Mouse (Mus musculus): ENCODE data around the gene Arl15.
A peak's percentile ranks its signal among the peaks of the same experiment; 100 is the strongest.

Arl15 gene

DNA sequence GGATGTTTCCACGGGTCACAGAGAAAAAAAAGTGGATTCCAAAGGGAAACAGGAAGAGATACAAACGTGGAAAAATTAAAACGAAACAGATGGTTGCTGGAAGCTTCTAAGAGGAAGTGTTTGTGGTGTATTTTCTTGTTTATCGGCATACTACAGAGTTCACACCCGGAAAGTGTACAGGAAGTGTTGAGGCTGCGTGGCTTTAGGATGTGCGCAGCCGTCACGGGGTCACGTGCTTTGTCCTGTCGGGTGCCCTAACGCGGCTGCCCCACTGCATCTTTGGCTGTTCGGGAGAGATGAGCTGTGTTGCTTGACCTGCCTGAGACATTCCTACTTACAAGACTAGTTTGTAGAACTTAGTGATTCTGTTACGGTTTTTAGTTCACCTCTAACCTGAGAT, 76.1 kb downstream of the Arl15 start:
- DNase-seq (ENCODE audit: low spot score in 2 of 2) = no peak

GRCm38 (mm10) chr13:113871853-113872252, 77.5 kb downstream of the Arl15 start:
- DNase-seq (ENCODE audit: low spot score in 2 of 2) = no peak

- no peak for DNase-seq (ENCODE audit: low spot score in 2 of 2)
These were observed 81.4 kb downstream of the Arl15 start for GRCm38 (mm10) chr13:113875724-113876123.

DNA sequence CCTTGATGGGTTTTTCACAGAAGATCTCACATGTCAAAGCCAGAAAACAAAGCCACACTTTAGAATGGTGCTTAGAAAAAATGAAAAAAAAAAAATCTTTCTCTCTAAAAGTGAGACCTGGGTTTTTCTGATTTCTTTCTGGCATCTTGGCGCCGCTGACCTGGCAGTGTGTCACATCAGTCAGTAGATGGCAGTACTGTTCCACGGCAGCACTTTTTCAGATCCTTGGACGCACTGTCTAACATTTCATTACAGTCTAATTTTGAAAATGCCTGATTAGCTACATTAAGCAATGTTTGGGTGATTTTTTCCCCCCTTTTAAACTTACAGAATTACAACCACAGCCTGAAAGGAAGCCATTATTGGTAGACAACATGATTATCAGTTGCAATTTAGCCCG, 83.1 kb downstream of the Arl15 start:
- DNase-seq (ENCODE audit: low spot score in 2 of 2) = peak in 1 of 2 experiments; percentile 66

- no peak for DNase-seq (ENCODE audit: low spot score in 2 of 2)
These were observed 84.3 kb downstream of the Arl15 start for GRCm38 (mm10) chr13:113878571-113878970.

- DNase-seq (ENCODE audit: low spot score in 2 of 2) = no peak
These were observed 85.5 kb downstream of the Arl15 start for GRCm38 (mm10) chr13:113879651-113880327.

DNA sequence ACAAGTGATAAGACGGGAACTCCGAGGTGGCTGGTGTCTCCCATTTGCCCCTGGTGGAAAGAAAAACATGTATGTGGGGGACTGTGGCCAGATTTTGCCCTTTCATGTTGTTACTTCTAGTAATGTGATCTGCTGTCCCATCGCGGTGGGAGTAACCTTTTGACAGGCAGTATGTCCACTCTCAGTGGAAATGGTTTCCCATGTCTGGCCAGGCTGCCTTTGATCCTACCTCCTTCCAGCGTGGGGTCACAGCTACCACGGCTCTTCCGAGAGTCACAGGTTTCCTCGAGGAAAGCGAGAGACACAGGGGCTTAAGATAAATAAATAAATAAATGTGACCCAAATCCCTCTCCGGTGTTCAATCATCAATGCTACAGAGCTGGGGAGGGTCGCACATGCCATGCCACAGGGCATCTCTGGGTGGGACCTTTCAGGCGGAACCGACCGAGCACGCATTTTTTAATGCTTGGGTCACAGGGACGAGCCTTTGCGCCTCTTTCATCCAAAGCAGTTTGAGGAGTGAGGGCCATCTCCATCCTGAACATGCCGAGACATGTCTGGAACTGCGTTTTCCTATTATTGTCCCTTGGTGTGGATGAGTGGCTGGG, 86.4 kb downstream of the Arl15 start:
- no peak for DNase-seq (ENCODE audit: low spot score in 2 of 2)

DNA sequence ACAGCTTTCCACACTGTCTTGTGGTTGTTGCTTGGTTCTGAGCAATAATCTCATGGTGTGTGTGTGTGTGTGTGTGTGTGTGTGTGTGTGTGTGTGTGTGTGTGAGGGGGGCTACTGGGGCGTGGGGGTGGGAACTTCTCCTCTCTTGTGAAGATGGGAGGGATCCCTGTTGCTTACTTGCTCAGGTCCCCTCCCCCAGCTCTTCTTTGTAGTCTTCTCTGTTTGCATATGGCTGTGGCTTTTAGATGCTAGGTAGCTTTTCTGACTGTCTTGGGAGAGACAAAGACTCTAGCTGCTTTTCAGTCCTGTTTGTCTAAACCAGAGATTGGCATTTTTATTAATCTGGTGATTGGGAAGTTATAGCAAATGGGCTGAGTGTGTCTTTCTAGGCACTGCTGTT, 88.7 kb downstream of the Arl15 start:
- no peak for DNase-seq (ENCODE audit: low spot score in 2 of 2)

DNA sequence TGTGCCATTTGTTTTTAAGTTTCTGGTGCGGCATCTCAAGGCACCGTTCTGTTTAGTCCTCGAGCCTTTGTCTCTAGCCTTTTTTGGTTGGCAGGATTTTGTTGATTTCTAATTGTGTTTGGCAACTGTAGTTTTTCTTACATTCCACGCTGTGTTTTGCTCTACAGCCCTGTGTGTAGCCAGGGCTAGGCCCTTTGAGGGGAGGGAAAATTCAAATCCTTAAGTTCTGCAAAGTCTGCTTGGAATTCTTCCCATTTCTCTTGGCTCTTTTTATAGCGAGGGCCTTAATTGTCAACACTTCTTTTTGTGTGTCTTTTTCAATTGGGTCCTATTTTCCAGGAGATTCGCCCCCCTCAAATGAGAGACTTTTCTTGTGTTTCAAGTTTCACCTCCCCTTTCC, 92.8 kb downstream of the Arl15 start:
- no peak for DNase-seq (ENCODE audit: low spot score in 2 of 2)

GRCm38 (mm10) chr13:113888126-113888525, 93.8 kb downstream of the Arl15 start:
- DNase-seq (ENCODE audit: low spot score in 2 of 2) = no peak

GRCm38 (mm10) chr13:113888704-113889103, 94.4 kb downstream of the Arl15 start:
- no peak for DNase-seq (ENCODE audit: low spot score in 2 of 2)

- no peak for DNase-seq (ENCODE audit: low spot score in 2 of 2)
These were observed 95.1 kb downstream of the Arl15 start for GRCm38 (mm10) chr13:113889140-113890055.

GRCm38 (mm10) chr13:113896684-113897083, 102.4 kb downstream of the Arl15 start:
- no peak for DNase-seq (ENCODE audit: low spot score in 2 of 2)

- DNase-seq (ENCODE audit: low spot score in 2 of 2) = no peak
These were observed 103.2 kb downstream of the Arl15 start for GRCm38 (mm10) chr13:113897498-113897897.

- DNase-seq (ENCODE audit: low spot score in 2 of 2) = no peak
These were observed 103.6 kb downstream of the Arl15 start for GRCm38 (mm10) chr13:113897951-113898350.

DNA sequence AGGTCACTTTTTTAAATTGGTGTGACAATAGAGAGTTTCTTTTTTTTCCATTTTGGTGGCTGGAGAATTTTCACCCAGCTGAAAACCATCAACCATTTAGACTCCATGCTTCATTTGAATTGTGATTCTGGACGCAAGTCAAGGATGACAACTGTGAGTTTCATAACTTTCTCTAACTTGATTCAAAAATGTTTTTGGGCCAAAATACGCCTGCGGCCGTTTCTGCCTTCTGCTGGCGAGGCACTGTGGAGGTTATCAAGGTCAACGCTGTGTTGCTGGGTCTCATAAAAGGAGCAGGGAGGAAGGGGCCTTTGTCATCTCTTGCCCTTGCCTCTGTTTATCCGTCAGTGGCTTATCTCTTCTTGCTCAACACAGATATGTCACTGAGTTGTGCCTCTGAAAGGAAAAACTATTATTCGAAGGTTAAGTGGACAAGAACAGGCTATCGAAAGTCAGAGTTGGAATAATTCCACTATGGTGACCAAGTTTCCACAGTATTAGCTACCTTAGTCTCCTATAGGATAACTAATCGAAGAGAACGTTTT, 106.8 kb downstream of the Arl15 start:
- no peak for DNase-seq (ENCODE audit: low spot score in 2 of 2)

DNA sequence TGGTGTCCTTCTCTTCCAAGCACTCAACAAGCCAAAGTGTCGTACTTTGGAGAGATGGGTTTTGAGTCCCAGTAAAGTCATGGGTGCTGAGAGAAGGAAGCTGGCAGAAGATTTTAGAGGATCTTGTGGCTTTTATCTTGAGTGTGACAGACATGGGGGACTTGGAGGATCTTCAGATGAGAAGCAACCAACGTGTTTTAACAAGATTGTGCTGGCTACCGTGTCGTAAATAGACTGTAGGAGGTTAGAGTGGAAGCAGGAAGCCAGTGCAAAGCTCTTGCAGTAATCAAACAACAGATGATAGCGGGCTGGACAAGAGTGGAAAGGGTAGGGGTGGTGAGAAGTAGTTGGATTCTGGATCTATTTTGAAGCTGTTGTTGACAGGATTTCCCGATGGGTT, 109.0 kb downstream of the Arl15 start:
- no peak for DNase-seq (ENCODE audit: low spot score in 2 of 2)

DNA sequence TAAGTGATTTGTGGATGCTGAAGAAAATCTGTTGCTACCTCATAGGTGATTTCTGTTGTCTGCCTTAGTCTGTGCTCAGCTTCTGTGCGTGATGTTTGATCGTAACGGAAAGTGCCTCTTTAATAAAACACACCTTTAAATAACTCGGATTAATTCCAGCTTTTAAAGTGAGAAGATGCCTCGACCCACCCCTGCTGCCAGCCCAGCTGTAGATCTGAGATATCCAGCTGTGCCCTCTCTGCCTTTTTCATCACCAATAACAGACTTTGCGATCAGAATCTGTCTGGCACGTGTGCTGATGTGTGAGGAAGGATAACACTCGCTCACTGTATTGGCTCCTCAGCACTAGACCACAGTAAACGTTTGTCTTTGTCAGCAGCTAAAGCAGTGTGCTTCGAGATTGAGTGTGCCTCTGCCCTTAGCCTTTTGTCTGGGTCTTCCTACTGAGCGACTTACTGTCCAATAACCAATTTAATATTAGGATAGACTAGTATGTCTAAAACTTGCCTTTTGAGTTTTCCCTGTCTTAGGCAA, 117.7 kb downstream of the Arl15 start:
- no peak for DNase-seq (ENCODE audit: low spot score in 2 of 2)

DNA sequence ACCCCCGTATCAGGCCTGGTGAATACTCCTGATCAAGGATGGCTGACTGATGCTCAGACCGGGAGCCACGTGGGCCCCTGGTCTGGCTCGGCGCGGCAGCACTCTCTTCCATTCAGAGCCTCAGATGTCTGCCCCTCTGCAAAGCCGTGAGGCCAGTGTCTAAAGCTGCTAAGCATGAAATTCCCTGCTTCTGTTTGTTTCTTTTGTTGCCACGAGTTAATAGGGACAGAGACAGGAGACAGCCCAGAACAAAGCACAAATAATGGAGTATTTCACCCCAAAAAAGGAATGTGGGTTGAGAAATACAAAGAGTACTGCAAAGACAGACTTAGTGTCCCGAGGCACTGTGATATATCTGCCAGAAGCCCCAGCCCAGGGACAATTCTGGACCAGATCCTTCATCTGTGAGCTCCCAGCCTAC, 120.3 kb downstream of the Arl15 start:
- DNase-seq (ENCODE audit: low spot score in 2 of 2) = no peak

GRCm38 (mm10) chr13:113915700-113916099, 121.4 kb downstream of the Arl15 start:
- DNase-seq (ENCODE audit: low spot score in 2 of 2) = no peak

DNA sequence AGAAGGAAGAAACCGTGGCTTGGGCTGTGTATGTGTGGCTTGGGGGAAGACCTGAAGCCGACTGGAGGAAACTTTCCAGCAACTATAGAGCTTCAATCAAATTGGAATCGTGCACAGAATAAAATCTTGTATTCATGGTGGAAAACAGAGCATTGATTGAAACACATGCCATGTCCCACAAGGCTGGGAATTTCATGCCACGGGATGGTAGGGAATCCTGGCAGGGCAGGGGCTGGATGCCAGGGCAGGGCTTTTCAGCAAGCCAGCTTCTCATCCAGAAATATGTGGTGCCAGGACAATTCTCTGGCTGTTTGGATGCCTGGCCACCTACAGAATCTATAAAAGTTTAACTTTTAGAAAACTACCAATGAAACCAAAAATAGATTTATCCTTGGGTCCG, 122.5 kb downstream of the Arl15 start:
- DNase-seq (ENCODE audit: low spot score in 2 of 2) = no peak

- DNase-seq (ENCODE audit: low spot score in 2 of 2) = no peak
These were observed 123.1 kb downstream of the Arl15 start for GRCm38 (mm10) chr13:113917376-113917775.

Data from frontal cortex, postnatal 10 days (tissue).